Mouse (Mus musculus) liver, embryonic 16.5 days (tissue): Measurements from ENCODE around the gene Tmem88. TPM values are rescaled to one million over a fixed set of nuclear protein-coding genes. Genes with fewer than 3 reads are reported as not detected.

Experiments used
- ATAC-seq: fragments of 200-750 bp; cut with Nextera tagmentation; 2 replicates; pipeline ENCODE4 v1.8.0; 2017; ENCODE audit warnings: low read depth, mild to moderate bottlenecking, moderate number of reproducible peaks, moderate library complexity
- H3K27ac ChIP-seq: fragments of 300-500 bp; sonication (generic); 2 replicates; pipeline ENCODE4 v1.5.1; 2014; ENCODE audit warnings: mild to moderate bottlenecking, low read length
- H3K27me3 ChIP-seq: fragments of 300-500 bp; sonication (generic); 2 replicates; pipeline ENCODE4 v1.6.1; 2014; ENCODE audit warnings: low read depth, low read length, mixed read lengths; ENCODE audit not compliant: control insufficient read depth, insufficient read depth
- H3K36me3 ChIP-seq: fragments of 300-500 bp; sonication (generic); 2 replicates; pipeline ENCODE4 v1.6.1; 2014; ENCODE audit warnings: mild to moderate bottlenecking; ENCODE audit not compliant: control insufficient read depth, insufficient read depth
- H3K4me1 ChIP-seq: fragments of 300-500 bp; sonication (generic); 2 replicates; pipeline ENCODE4 v1.6.1; 2014; ENCODE audit warnings: low read depth, low read length, mixed read lengths; ENCODE audit not compliant: control insufficient read depth
- H3K4me2 ChIP-seq: fragments of 300-500 bp; sonication (generic); 2 replicates; pipeline ENCODE4 v1.6.1; 2014; ENCODE audit warnings: low read depth, low read length, mixed read lengths
- H3K4me3 ChIP-seq: fragments of 300-500 bp; sonication (generic); 2 replicates; pipeline ENCODE4 v1.5.1; 2014; ENCODE audit warnings: low read depth, mild to moderate bottlenecking, low read length
- H3K9ac ChIP-seq: fragments of 300-500 bp; sonication (generic); 2 replicates; pipeline ENCODE4 v1.6.1; 2014; ENCODE audit warnings: low read depth, low read length
- H3K9me3 ChIP-seq: fragments of 300-500 bp; sonication (generic); replicated peaks from 2 replicates; pipeline ENCODE4 v1.6.1; 2016; ENCODE audit warnings: low read length; ENCODE audit not compliant: control insufficient read depth
- WGBS: fragments of 180-500 bp; shearing (Covaris S2); extraction: QIAGEN DNeasy Blood & Tissue Kit; methylation state at CpG from one replicate; pipeline ENCODE4 v1.1.7; 2014; ENCODE audit not compliant: insufficient replicate concordance; 5-methylcytosine and 5-hydroxymethylcytosine counted together
- polyA plus RNA-seq: library from polyadenylated mRNA; unstranded; fragments of >200 nt; fragmentation: Nextera tagmentation; extraction: Ambion mirVana; gene quantifications from 2 replicates; pipeline ENCODE4 v1.2.1, GENCODE M21; 2015

Tmem88 gene
- polyA plus RNA-seq, 1 experiment from 2014 or later, result 7.8 TPM

- ATAC-seq, result no peak
- Histone ChIP-seq H3K4me1 (peaks cover 69% of the 10 kb centered on the region), H3K36me3 (no peaks in the 10 kb centered on the region), H3K27me3 (peaks cover 50% of the 10 kb centered on the region), H3K4me3 (peak overlapping the region; percentile 73), H3K9me3 (no peaks in the 10 kb centered on the region), H3K4me2 (peak overlapping the region; percentile 89; the same call in 1 of the 2 replicates), H3K27ac (peak overlapping the region; percentile 45; the same call in 1 of the 2 replicates), H3K9ac (no peak overlapping the region)
- 36% methylated on average over 2 of the region's 2 CpGs for WGBS
Measured at GRCm38 (mm10) chr11:69369990-69370816, 27.8 kb downstream of the Tmem88 start.

GRCm38 (mm10) chr11:69369215-69369989, 28.6 kb downstream of the Tmem88 start, which contains the start of gene Chd3:
Gene Chd3 (minus strand): TSS chr11:69369406.
- Histone ChIP-seq H3K27me3 (peaks cover 50% of the 10 kb centered on the region), H3K4me3 (peak within 1 kb of the TSS; percentile 73), H3K4me2 (peak within 1 kb of the TSS; percentile 89), H3K4me1 (peaks cover 69% of the 10 kb centered on the region), H3K36me3 (no peaks in the 10 kb centered on the region), H3K9me3 (no peaks in the 10 kb centered on the region), H3K27ac (peak within 1 kb of the TSS; percentile 76), H3K9ac (peak within 1 kb of the TSS; percentile 78)
- no peak for ATAC-seq
- 2% methylated on average over 23 of the region's 34 CpGs for WGBS

GRCm38 (mm10) chr11:69368356-69369214, 29.4 kb downstream of the Tmem88 start:
- Histone ChIP-seq H3K27ac (peak overlapping the region; percentile 76), H3K4me2 (peak overlapping the region; percentile 89), H3K27me3 (peaks cover 50% of the 10 kb centered on the region), H3K4me3 (peak overlapping the region; percentile 73), H3K4me1 (peaks cover 61% of the 10 kb centered on the region), H3K9ac (peak overlapping the region; percentile 78), H3K36me3 (no peaks in the 10 kb centered on the region), H3K9me3 (no peaks in the 10 kb centered on the region)
- ATAC-seq, result peak; percentile 7; the same call in 1 of the 2 replicates
- WGBS, result under 1% methylated on average over 59 of the region's 106 CpGs

GRCm38 (mm10) chr11:69367616-69368355, 30.2 kb downstream of the Tmem88 start:
- Histone ChIP-seq H3K27me3 (peaks cover 50% of the 10 kb centered on the region), H3K27ac (peak overlapping the region; percentile 76), H3K4me3 (peak overlapping the region; percentile 73), H3K4me1 (peaks cover 53% of the 10 kb centered on the region), H3K36me3 (no peaks in the 10 kb centered on the region), H3K9ac (peak overlapping the region; percentile 78), H3K4me2 (peak overlapping the region; percentile 89), H3K9me3 (no peaks in the 10 kb centered on the region)
- 2% methylated on average over 22 of the region's 22 CpGs for WGBS
- peak; percentile 15; the same call in 1 of the 2 replicates for ATAC-seq

- peaks cover 45% of the 10 kb centered on the region for H3K4me1 ChIP-seq
- peak overlapping the region; percentile 76 for H3K27ac ChIP-seq
- H3K9me3 ChIP-seq, result no peaks in the 10 kb centered on the region
- H3K36me3 ChIP-seq, result no peaks in the 10 kb centered on the region
- peak overlapping the region; percentile 38 for H3K9ac ChIP-seq
- 1% methylated on average over 22 of the region's 22 CpGs for WGBS
- ATAC-seq, result no peak
- peak overlapping the region; percentile 73 for H3K4me3 ChIP-seq
- H3K27me3 ChIP-seq, result peaks cover 50% of the 10 kb centered on the region
- H3K4me2 ChIP-seq, result peak overlapping the region; percentile 89
Measured at GRCm38 (mm10) chr11:69366855-69367615, 31.0 kb downstream of the Tmem88 start.

GRCm38 (mm10) chr11:69366157-69366854, 31.7 kb downstream of the Tmem88 start:
- under 1% methylated on average over 26 of the region's 26 CpGs for WGBS
- H3K9ac ChIP-seq, result peak overlapping the region; percentile 53
- no peaks in the 10 kb centered on the region for H3K9me3 ChIP-seq
- peaks cover 38% of the 10 kb centered on the region for H3K4me1 ChIP-seq
- peak overlapping the region; percentile 89 for H3K4me2 ChIP-seq
- H3K27ac ChIP-seq, result peak overlapping the region; percentile 58
- H3K27me3 ChIP-seq, result peaks cover 45% of the 10 kb centered on the region
- H3K36me3 ChIP-seq, result no peaks in the 10 kb centered on the region
- peak; percentile 67 for ATAC-seq
- peak overlapping the region; percentile 73 for H3K4me3 ChIP-seq

- Histone ChIP-seq H3K9me3 (no peaks in the 10 kb centered on the region), H3K9ac (peak overlapping the region; percentile 53; the same call in 1 of the 2 replicates), H3K4me3 (no peak overlapping the region; the same call in 1 of the 2 replicates), H3K4me1 (peaks cover 32% of the 10 kb centered on the region), H3K27ac (peak overlapping the region; percentile 58), H3K36me3 (no peaks in the 10 kb centered on the region), H3K27me3 (peaks cover 43% of the 10 kb centered on the region), H3K4me2 (peak overlapping the region; percentile 89)
- ATAC-seq, result no peak
- 44% methylated on average over 6 of the region's 6 CpGs for WGBS
Measured at GRCm38 (mm10) chr11:69365722-69366121, 32.3 kb downstream of the Tmem88 start.
